Mouse (Mus musculus) lung, postnatal 36 days (tissue): Measurements from ENCODE around the gene Elfn2.
A peak's percentile ranks its signal among the peaks of the same experiment; 100 is the strongest.

Experiments
- DNase-seq: peaks from one replicate; pipeline ENCODE4 v3.0.0; 2022; ENCODE audit warnings: mixed read lengths

The Elfn2 gene

DNA sequence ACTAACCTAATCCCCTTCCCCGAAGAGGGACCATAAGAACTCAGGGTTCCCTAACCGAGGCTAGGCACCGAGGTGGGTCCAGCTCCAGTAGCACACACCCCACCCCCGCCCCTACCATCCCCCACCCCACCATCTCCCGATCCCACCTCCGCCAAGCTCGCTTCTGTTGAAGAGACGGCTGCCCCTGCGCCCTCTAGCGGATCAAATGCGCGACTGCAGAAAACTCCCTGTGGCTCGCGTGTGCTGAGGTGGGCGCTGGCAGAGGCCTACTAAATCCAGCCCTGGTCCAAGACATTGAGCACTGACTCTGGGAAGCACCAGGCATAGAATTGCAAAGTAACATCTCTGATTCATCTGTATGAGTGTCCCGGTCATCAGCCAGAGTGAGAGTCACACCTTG is 1.5 kb upstream of the Elfn2 start:
- peak; percentile 81 for DNase-seq

DNA sequence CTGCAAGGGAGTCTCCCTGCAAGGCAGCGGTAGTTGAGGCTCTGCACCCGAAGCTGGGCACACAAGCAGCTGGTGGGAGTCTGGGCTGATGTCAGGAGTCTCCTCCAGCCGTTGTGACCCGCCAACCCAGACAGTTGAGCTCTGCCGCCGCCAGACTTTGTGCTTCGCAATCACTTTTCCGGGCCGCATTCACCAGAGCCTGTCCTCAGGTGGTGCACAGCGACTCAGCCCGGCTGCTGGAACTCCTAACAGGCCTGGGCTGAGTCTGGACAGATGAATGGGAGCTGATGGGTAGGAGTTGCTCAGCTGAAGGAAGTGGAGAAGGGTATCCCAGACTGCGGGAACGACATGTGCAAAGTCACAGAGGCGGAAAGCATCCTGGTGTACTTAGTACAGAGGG is 845 bp upstream of the Elfn2 start:
- no peak for DNase-seq

DNA sequence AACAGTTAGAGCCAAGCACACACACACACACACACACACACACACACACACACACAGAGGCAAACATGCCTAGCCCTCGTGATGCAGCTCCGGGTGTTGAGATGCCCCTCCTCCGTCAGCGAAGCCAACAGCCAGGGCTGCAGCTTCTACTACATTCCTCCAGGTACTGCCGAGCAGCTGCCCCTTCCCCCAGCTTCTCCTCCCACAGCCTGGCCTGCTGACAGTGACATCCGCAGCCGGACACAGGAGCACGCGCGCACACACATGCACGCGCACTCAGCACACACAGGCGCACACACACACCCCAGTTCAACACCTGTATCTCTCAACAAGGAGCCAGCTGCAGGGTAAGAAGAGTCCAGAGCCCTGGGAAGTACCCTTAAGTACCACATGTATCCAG is 1.6 kb downstream of the Elfn2 start:
- DNase-seq = no peak

DNA sequence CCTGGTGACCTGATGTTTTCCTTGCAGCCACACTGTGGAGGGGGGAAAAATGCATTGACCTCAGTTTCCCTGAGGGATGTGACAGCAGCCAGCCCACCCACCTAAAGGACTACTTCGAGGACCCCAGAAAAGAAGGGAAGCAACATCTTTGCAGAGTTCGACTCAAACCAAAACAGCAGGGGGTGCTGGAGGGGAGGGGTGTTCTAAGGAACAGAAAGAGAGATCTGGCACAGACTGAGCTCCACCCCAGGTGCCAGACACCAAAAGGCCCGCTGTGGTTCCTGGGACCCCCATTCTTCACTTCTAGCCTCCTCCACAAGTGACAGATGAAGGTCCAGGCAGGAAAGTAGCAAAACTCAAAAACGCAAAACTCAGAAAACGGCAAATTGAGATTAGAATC is 2.7 kb downstream of the Elfn2 start:
- DNase-seq = no peak

DNA sequence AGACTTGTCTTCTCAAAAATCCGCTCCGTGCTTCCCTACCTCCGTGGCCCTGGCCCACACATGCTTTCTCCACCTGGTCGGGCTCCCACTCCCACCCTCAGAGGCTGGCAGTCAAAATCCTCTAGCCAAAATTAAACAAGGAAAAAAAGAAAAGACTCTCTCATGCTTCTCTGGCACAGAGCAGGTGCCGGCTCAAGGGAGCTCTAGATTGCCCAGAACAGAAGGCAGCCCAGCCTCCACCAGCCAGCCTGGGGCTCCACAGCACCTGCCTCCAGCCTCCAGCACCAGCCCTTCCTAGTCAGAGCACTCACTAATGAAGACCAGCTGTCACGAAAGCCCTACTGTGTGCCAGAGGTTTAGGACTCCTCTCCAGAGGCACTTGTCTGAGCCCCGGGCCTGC is 4.8 kb downstream of the Elfn2 start:
- no peak for DNase-seq

DNA sequence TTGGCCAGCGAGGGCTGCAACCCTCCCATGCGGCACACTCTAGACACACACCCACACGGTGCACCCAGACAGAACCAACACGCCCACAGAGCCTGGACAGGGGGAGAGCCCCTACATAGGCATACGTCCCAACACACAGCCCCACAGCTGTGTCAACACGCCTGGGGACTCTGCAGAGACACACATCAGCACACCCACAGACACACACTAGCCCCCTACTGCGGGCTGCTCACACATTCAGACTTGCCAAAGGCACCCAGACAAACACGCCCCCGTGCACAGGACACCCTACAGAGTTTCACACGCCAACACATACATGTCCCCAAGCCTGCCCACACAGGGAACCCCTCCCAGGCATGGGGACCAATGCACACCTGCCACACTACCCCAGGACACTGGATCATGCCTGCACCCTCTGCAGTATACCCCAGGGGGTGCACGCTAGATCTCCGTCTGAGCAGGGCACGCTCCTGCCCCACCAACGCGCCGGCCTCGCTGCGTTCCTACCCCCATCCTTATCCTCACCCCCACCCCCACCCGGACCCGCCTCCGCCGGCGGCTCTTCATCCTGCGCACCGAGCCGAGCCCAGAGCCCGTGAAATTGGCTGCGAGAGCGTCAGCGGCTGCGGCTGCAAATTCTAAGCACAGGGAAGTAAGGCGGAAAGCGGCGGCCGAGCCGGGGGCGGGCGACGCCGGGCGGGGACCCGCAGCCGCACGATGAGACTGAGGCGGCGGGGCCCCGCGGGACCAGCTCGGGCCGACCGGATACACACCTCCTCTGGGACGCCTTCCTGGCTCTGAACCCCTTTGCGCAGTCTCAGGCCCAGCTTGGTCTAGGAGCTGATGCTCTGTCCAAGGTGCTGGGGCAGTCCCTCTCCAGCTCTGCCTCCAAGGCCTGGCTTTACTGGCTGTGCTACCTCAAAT is 6.0 kb downstream of the Elfn2 start:
- DNase-seq = peak; percentile 19

DNA sequence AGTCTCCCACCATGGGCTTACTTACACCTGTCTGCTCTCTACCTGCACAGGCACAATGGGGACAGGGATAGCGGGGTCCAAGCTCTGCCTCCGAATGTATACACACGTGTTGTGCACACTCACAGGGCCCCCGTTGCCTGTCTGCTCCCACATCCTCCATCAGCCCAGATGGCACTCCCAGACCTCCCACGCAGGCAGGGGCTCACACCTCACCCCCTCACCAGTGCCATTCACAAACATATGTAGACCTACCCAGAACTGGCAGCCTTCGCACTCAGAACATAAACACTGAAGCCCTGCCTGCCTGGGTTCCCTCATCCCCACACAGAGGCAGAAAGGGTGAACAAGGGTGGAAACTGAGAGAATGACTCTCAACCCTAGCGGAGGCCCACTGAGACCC is 6.6 kb downstream of the Elfn2 start:
- DNase-seq = no peak

DNA sequence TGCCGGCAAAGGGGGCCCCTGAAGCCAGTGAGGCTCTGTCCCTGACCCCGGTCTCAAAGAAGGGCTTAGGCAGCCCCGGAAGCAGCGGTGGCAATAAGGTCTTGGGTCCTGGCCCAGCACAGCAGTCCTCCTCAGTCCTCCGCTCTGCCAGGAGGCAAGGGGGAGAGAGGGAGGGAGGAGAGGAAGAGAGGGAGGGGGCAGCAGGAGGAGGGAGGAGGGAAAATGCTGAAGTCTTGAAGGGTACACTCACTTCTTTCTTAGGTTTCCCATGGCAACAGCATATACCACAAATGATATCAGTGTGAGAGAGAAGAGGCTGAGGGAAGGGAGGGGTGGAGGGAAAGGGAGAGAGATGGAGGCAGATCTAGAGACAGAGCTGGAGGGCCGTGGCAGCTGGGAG is 7.9 kb downstream of the Elfn2 start:
- DNase-seq = no peak

DNA sequence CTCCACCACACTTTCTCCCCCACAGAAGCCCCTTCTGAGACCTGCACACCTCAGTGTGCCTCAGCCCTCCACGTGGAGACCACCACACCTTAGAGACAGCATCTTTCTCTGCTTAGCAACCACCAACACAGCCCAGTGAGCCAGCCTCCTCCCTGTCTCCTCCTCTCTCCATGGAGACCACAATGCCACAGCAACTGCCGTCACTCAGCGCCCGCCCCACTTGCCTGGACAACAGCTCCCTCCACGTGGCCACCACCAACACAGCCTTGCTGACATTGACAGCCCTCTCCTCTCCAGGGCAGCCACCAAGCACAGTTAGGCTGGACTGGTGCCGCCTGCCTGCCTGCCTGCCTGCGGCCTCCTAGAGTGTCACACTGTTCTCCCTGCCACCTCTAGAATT is 8.8 kb downstream of the Elfn2 start:
- DNase-seq = no peak

DNA sequence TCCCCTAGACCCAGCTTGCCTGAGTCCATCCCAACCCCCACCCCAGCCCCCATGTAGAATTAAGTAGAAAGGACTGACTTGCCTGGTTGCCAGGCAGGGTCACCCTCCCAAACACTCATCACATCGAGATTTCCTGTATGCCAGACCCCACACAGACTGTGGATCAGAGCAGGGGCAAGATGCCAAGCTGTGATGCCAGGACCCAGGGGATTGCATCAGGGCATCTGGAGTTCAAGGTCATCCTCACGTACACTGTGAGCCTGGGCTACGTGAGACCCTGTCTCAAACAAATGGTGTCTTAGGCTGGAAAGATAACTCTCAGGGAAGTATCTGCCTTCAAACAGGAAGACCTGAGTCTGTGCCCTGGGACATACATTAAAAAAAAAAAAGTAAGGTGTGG is 11.9 kb downstream of the Elfn2 start:
- DNase-seq = no peak

DNA sequence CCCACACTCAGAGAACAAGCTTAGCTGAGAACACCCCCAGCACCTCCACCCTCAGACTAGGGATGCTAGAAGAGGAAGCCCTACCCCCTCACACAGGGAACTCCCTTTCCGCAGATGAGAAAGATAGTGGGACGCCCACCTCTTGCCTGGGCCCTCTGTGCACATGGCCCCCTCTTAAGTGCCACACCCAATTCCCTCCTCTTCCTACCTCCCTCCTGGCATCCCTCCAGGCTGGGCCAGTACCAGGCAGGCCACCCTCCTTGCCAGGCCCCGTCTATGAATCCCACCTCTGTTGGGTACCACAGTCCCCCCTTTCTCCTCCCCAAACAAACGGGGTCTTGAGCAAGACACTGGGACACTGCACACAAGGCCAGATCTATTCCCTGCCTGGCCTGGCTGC is 13.7 kb downstream of the Elfn2 start:
- DNase-seq = peak; percentile 39

DNA sequence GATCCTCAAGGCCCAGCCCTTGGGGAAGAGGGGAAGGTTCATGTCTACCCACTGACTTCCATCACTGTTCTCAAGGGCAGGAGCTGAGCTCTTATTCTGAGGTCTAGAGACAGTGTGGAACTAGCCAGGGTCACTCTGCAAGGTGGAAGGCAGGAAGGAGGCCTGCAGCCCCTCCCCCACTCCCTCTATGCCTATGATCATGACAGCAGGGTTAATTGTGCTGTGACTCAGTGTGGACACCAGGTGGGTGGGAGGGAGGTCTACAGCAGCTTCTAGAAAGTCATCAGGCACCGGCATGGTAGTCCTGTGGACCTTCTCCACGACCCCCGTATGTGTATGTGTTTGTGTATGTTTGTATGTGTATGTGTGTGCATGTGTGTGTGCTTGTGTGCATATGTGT is 14.6 kb downstream of the Elfn2 start:
- DNase-seq = no peak

DNA sequence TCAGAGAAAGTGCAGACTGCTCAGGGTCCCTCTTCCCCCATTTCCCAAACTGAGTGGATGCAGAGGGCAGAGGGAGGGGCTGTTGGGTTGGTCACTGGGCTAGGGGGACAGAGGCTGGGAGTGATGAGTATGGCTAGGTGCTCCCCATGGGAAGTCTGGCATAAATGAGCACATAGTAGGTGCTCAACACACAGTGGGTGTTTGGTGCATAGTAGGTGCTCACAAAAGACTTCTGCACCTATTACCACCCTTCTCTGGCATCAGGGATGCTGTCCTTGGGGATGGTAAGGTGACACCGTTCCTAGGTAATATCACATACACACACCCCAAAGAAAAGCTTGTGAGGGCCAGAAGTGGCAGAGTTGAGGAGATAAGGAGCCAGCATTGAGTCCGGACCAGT is 18.2 kb downstream of the Elfn2 start:
- no peak for DNase-seq

DNA sequence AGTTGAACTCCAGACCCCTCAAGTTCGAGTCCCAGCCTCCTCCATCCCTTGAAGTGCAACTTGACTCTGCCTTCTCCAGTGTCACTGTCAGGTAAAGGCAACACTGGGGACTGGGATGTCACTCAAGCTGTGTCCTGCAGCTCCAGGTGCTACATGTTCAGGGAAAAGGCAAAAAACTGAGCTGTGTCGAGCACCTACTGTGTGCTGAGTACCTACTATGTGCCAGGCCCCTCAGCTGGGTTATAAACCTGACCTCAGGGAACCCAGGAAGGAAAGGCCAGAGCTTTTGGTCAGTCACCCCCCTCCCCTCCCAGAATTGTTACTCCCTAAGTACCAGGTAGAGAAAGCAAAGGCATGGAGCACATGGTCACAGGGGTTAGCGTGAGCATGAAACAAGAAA is 19.1 kb downstream of the Elfn2 start:
- no peak for DNase-seq

DNA sequence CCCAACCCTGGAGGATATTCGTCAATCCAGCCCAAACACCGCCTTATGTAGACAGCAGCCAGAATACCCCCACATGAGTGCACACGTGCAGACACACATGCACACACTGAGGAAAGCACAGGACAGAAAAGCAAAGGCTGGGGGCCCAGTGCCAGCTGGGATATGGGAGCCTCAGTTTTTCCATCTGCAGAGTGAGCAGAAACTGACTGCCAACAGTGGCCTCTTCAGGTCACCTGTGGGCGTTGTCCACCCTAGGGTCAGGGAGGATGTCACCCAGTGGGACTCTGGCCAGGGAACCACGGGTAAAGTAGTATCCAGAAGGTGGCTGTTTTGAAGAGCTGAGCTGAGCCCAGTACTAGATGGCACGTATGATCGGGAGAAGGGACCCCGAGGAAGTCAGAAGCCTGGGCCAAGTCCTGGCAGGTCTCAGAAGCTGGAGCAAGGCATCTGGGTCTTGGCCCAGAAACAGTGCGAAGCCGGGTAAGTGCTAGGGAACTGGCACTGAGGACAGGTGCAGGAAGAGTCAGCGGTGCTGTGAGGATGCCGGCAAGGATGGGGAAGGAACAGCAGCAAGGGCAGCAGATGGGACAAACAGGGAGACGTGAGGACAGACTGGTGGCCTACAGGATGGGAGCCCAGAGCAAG is 20.0 kb downstream of the Elfn2 start:
- no peak for DNase-seq

DNA sequence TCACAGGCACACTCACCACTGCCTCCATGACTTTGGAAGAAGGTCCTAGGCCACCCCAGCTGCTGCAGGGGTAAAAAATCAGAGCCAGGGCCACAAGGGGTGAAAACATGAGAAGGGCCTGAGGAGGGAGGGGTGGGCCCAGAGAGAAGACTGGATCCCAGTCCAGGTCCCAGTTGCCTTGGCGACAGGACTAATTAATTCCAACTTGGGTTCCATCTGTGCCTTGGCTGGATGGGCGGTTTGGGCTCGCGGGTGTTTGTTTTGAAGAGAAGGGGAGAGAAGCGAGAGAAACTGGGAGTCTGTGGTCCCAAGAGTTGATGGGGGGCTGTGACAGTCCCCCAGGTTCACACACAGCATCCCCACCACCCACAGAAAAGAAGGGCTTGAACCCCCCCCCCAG is 20.5 kb downstream of the Elfn2 start:
- DNase-seq = no peak

DNA sequence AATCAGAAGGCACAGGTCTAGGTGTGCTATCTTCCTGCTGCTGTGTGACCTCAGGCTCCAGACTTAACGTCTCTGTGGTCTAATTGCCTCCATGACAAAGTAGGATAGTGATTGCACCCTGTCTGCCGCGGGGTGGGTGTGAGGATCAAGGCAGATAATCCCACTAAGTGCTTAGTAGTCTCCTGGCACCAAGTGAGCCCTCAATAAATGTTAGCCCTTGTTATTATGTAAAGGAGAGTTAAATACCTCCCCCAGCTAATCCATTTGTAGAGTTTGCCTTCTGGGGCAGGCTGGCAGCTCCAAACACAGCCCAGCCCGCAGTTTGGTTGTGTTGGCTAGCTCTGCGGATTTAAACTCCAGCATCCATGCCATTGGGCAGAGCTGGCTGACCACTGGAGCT is 22.8 kb downstream of the Elfn2 start:
- DNase-seq = no peak

DNA sequence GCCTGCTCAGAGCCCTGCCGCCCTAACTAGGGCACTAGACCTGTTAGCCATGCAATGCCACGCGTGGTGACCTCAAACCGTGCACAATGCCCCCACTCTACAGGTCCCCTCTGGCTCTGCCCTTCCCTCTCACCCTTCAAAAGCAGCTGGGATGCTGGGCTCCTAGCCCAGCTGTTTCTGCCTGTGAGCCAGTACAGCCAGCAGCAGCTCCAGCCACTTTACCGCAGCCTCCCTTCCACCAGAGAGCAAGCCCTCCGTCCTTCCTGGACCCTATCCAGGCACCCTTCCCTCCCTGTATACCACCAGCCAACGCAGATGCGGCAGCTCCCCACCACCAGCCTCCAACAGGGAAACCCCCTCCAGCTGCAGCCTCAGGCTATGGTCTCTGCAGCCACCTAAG is 26.1 kb downstream of the Elfn2 start:
- DNase-seq = no peak

DNA sequence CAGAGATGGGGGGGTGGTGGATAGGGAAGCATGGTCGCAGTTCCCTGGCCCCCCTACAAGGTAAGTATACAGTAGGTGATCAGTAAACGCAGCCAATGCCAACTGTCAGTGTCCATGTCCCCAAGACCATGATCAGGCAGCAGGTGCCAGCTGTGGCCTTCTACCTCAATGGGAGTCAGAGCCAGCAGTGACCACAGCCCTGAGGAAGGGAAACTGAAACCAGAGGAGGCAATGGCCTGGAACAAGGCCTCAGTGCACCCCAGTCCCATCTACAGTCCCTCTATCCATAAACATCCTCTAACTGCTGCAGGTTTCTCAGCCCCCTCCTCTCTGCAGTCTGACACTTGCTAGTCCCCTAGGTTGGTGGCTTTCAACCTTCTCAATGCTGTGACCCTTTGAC is 27.9 kb downstream of the Elfn2 start:
- DNase-seq = no peak

DNA sequence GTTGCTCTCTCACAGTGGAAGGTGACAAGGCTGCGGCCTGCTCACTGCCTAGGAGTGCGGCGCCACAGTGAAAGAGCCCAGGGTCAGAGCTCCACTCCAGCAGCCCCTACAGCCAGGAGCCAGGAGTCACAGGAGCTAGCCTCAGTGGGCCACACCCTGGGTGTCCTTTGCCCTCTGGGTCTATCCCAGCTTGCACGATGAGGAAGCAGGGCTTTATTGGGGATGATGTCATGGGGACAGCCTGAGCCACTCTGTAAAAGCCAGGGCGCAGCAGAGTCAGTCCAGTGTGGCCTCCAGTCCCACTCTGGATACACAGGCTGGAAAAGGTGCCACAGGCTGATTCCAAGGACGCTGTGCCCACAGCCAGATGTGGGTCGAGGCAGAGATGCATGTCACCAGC is 31.7 kb downstream of the Elfn2 start:
- no peak for DNase-seq

DNA sequence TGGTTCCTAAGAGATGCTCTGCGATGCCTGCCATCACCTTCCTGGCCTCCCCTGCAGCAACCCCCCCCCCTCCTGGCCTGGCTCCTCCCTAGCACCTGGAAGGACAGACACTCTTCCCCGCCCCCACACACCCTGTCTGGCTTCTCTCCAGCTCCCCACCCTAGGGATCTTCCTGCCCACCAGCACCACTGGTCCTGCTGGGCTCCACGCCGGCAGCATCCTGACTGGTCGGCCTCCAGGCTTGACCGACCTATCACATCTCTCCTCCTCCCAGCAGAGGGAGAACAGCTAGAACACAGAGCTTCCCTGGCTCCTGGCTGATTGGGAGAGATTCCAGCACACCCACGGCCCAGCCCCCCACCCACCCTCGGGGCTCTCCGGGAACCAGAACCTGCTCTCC is 34.5 kb downstream of the Elfn2 start:
- no peak for DNase-seq

DNA sequence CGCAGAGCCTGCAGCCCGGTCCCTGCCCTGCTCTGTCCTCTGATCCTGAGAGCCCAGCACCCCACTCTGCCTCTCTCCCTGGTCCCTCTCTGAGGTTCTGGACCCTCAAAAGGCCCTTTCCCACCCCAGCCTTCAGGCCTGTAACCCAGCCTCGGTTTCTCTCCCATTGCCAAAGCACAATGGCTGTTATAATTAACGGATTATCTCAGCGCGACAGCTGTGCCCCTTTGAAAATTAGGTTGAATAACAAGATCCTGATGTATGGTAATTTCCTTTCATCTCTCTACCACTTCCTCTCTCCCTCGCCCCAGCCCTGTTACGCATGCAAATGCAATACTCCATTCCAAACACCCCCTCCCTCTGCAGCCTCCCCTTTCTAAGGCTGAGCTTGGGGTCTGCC is 35.1 kb downstream of the Elfn2 start:
- no peak for DNase-seq

DNA sequence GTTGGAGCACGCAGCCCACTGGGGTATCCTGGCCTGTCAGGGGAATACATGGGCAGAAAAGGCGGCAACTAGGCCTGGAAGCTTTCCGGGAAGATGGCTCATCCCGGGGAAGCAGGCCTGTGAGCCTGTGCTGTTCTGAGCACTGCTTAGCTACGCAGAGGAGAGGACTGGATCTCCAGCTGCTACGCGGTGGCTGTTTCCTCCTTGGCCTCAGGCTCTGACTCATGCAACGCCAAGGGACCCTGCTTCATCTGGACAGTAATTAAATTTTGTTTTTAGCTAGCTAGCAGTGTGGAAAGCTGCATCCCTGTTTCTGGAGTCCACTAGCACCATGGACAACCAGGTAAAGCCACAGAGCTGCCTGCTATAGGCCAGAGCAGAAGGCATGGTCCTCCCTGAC is 36.8 kb downstream of the Elfn2 start:
- DNase-seq = no peak

DNA sequence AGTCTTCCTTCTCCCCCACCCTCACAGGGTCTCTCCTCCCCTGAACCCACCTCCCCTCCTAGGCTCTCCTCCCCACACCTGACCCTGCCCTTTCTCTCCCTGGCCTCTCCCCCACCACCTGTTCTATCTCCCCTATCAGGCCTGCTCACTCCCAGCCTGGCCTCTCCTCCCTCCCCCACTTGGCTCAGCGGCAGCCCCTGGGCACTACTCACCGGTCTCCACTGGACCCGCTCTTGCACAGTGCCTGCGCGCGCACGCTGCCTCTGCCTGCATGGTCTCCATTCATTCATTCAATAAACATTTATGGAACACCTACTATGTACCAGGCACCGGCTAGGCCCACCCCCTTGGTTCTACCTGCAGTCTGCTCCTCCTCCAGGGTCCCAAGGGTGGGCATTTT is 37.3 kb downstream of the Elfn2 start:
- no peak for DNase-seq

DNA sequence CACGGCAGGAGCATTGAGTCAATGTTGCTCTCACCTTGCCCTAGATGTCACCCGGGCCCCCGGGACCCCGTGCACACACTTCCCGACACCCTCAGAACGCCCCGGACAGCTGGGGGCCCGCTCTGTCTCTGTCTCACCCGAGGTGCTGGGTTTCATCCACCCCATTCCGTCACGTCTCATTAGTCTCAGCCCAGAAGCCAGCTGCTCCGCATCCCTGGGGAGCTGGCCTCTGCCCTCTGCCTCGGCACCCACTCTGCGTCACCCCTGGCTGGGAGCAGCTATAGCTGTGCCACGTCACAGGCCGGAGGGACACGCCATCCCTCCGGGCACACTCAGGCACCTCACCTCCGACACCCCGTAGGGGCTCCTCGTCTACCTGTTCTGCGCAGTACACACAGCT is 38.3 kb downstream of the Elfn2 start:
- DNase-seq = no peak
